Mouse (Mus musculus) small intestine, adult 2 months (tissue): ENCODE data around the gene Pdxk. TPM values are rescaled to one million over a fixed set of nuclear protein-coding genes. Genes with fewer than 3 reads are reported as not detected.
A peak's percentile ranks its signal among the peaks of the same experiment; 100 is the strongest.

Experiments
- H3K27ac ChIP-seq: fragments of 200-500 bp; 2 replicates; pipeline ENCODE4 v1.5.1; 2012; ENCODE audit warnings: low read depth, low read length, control low read depth, inconsistent platforms; ENCODE audit not compliant: insufficient read depth
- H3K27me3 ChIP-seq: fragments of 200-500 bp; 2 replicates; pipeline ENCODE4 v1.6.1; 2012; ENCODE audit warnings: mild to moderate bottlenecking, moderate library complexity, low read length, inconsistent platforms; ENCODE audit not compliant: control insufficient read depth, insufficient read depth
- H3K36me3 ChIP-seq: fragments of 200-500 bp; 2 replicates; pipeline ENCODE4 v1.6.1; 2012; ENCODE audit warnings: mild to moderate bottlenecking, low read length, control low read depth, inconsistent platforms; ENCODE audit not compliant: control insufficient read depth, insufficient read depth
- H3K4me1 ChIP-seq: fragments of 200-500 bp; 2 replicates; pipeline ENCODE4 v1.6.1; 2012; ENCODE audit warnings: low read length, inconsistent platforms, mixed read lengths; ENCODE audit not compliant: control insufficient read depth, insufficient read depth, insufficient read length
- H3K4me3 ChIP-seq: fragments of 200-500 bp; 2 replicates; pipeline ENCODE4 v1.5.1; 2012; ENCODE audit warnings: low read depth, mild to moderate bottlenecking, control low read depth, inconsistent platforms, low read length, moderate library complexity
- CTCF ChIP-seq: fragments of 200-500 bp; IDR thresholded peaks from 2 replicates; pipeline ENCODE4 v1.5.1; 2012; ENCODE audit warnings: low read depth, mild to moderate bottlenecking, control low read depth, inconsistent platforms, low read length, moderate library complexity, mixed read lengths; ENCODE audit not compliant: insufficient replicate concordance, insufficient read length; ENCODE audit errors: extremely low read depth
- POLR2A ChIP-seq: fragments of 200-500 bp; IDR thresholded peaks from 2 replicates; pipeline ENCODE4 v1.6.1; 2012; ENCODE audit warnings: low read depth, mild to moderate bottlenecking, control low read depth, inconsistent platforms, low read length, moderate library complexity
- WGBS: fragments of 180-500 bp; shearing (Covaris S2); methylation state at CpG from one replicate; pipeline ENCODE4 v1.1.7; 2018; 5-methylcytosine and 5-hydroxymethylcytosine counted together
- polyA plus RNA-seq: library from polyadenylated mRNA; depleted of rRNA; stranded (reverse); fragments of >200 nt; gene quantifications from 2 replicates; pipeline ENCODE4 v1.2.3, GENCODE M21; 2012

Pdxk gene
- polyA plus RNA-seq, 1 experiment: 38.7 TPM

- H3K27ac ChIP-seq: no peak overlapping the region
These were observed 16.5 kb upstream of the Pdxk start for GRCm38 (mm10) chr10:78480954-78481927.

GRCm38 (mm10) chr10:78476821-78477220, 12.0 kb upstream of the Pdxk start:
- H3K27me3 ChIP-seq: no peaks in the 10 kb centered on the region
- H3K27ac ChIP-seq: no peak overlapping the region
- WGBS: 68% methylated on average over 4 of the region's 4 CpGs
- H3K4me3 ChIP-seq: no peak overlapping the region
- peaks cover 9% of the 10 kb centered on the region; the same call in 1 of the 2 replicates for H3K4me1 ChIP-seq
- no peak for TF ChIP-seq POLR2A
- no peak for TF ChIP-seq CTCF
- no peaks in the 10 kb centered on the region for H3K36me3 ChIP-seq

More at GRCm38 (mm10) chr10:78480954-78481927, 16.5 kb upstream of the Pdxk start:
- no peak for TF ChIP-seq CTCF
- TF ChIP-seq POLR2A: no peak
- H3K36me3 ChIP-seq: no peaks in the 10 kb centered on the region
- peaks cover 18% of the 10 kb centered on the region for H3K4me1 ChIP-seq
- no peaks in the 10 kb centered on the region for H3K27me3 ChIP-seq
- peak overlapping the region; percentile 66 for H3K4me3 ChIP-seq
- WGBS: 25% methylated on average over 21 of the region's 21 CpGs

GRCm38 (mm10) chr10:78474759-78475158, 10.0 kb upstream of the Pdxk start:
- no peak overlapping the region for H3K27ac ChIP-seq
- 37% methylated on average over 8 of the region's 8 CpGs for WGBS
- no peaks in the 10 kb centered on the region for H3K27me3 ChIP-seq
- TF ChIP-seq CTCF: no peak
- no peak for TF ChIP-seq POLR2A
- no peaks in the 10 kb centered on the region for H3K36me3 ChIP-seq
- H3K4me3 ChIP-seq: no peak overlapping the region
- peaks cover 4% of the 10 kb centered on the region; the same call in 1 of the 2 replicates for H3K4me1 ChIP-seq

GRCm38 (mm10) chr10:78473434-78473833, 8.7 kb upstream of the Pdxk start:
- no peak for TF ChIP-seq POLR2A
- TF ChIP-seq CTCF: no peak
- Histone ChIP-seq H3K36me3 (no peaks in the 10 kb centered on the region), H3K4me3 (no peak overlapping the region), H3K27me3 (no peaks in the 10 kb centered on the region), H3K4me1 (peaks cover 4% of the 10 kb centered on the region; the same call in 1 of the 2 replicates), H3K27ac (no peak overlapping the region)
- 29% methylated on average over 5 of the region's 5 CpGs for WGBS

- no peaks in the 10 kb centered on the region for H3K27me3 ChIP-seq
- no peak overlapping the region for H3K27ac ChIP-seq
- H3K36me3 ChIP-seq: no peaks in the 10 kb centered on the region
- no peak overlapping the region for H3K4me3 ChIP-seq
- TF ChIP-seq POLR2A: no peak
- no peak for TF ChIP-seq CTCF
- WGBS: 79% methylated on average over 3 of the region's 3 CpGs
- peaks cover 4% of the 10 kb centered on the region; the same call in 1 of the 2 replicates for H3K4me1 ChIP-seq
These were observed 7.3 kb upstream of the Pdxk start for GRCm38 (mm10) chr10:78472046-78472445.

GRCm38 (mm10) chr10:78470582-78471313, 6.0 kb upstream of the Pdxk start:
- TF ChIP-seq POLR2A (no peak), CTCF (no peak)
- H3K4me3 ChIP-seq: no peak overlapping the region
- no peak overlapping the region for H3K27ac ChIP-seq
- peaks cover 4% of the 10 kb centered on the region; the same call in 1 of the 2 replicates for H3K4me1 ChIP-seq
- no peaks in the 10 kb centered on the region for H3K27me3 ChIP-seq
- H3K36me3 ChIP-seq: no peaks in the 10 kb centered on the region
- 32% methylated on average over 15 of the region's 15 CpGs for WGBS
